Mouse (Mus musculus) spleen, adult 2 months (tissue): ENCODE results near the gene Tspan31. TPM values are rescaled to one million over a fixed set of nuclear protein-coding genes. Genes with fewer than 3 reads are reported as not detected.

ENCODE experiments used
- DNase-seq, 2 experiments: peaks; one replicate each; pipeline versions ENCODE4 v3.0.0 to v3.0.0-alpha.2; 2012 to 2021; ENCODE audit warnings: low spot score in 2 of 2, low read depth in 1 of 2
- H3K27ac ChIP-seq: fragments of 200-500 bp; 2 replicates; pipeline ENCODE4 v1.5.1; 2012; ENCODE audit warnings: low read length, inconsistent platforms; ENCODE audit not compliant: insufficient read depth
- H3K27me3 ChIP-seq: fragments of 200-500 bp; 2 replicates; pipeline ENCODE4 v1.6.1; 2012; ENCODE audit warnings: mild to moderate bottlenecking, moderate library complexity, low read length, inconsistent platforms; ENCODE audit not compliant: control insufficient read depth, insufficient read depth
- H3K36me3 ChIP-seq: fragments of 200-500 bp; 2 replicates; pipeline ENCODE4 v1.6.1; 2012; ENCODE audit warnings: mild to moderate bottlenecking, low read length, inconsistent platforms; ENCODE audit not compliant: control insufficient read depth, insufficient read depth
- H3K4me1 ChIP-seq: fragments of 200-500 bp; 2 replicates; pipeline ENCODE4 v1.6.1; 2011; ENCODE audit warnings: inconsistent platforms; ENCODE audit not compliant: control insufficient read depth, insufficient read depth, insufficient read length
- H3K4me3 ChIP-seq: fragments of 200-500 bp; 2 replicates; pipeline ENCODE4 v1.5.1; 2011; ENCODE audit warnings: mild to moderate bottlenecking, inconsistent platforms; ENCODE audit not compliant: insufficient read depth, insufficient read length; ENCODE audit errors: extremely low read depth
- CTCF ChIP-seq: fragments of 200-500 bp; IDR thresholded peaks from 2 replicates; pipeline ENCODE4 v1.5.1; 2011; ENCODE audit warnings: mild to moderate bottlenecking, inconsistent platforms; ENCODE audit not compliant: insufficient read depth, insufficient read length, insufficient replicate concordance; ENCODE audit errors: extremely low read depth
- POLR2A ChIP-seq: fragments of 200-500 bp; IDR thresholded peaks from 2 replicates; pipeline ENCODE4 v1.6.1; 2011; ENCODE audit warnings: low read depth, low read length, inconsistent platforms
- WGBS: fragments of 180-500 bp; shearing (Covaris S2); methylation state at CpG from one replicate; pipeline ENCODE4 v1.1.7; 2018; 5-methylcytosine and 5-hydroxymethylcytosine counted together
- polyA plus RNA-seq: library from polyadenylated mRNA; depleted of rRNA; stranded (reverse); fragments of >200 nt; gene quantifications from 2 replicates; pipeline ENCODE4 v1.2.3, GENCODE M21; 2012

Gene Tspan31
- polyA plus RNA-seq, 1 experiment = 29.9 TPM

DNA sequence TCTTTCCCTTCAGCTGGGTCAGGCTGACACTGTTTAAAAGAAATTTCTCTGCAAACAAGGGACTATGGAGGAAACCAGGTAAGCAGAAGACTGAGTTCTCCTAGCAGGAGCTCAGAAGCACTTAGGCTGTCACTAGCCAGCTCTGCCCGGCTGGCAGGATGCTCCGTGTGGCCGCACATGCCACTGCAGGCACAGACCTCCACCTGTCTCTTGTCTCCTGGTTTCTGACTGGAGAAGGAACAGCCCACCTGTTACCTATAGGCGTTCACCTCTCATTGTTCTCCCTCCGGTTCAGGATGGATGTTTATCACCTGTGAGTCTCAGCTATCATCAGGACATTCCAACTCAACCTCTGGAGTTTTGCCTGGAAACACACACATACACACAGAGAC, 13.8 kb upstream of the Tspan31 start:
- no peak overlapping the region for H3K27ac ChIP-seq
- peaks cover 36% of the 10 kb centered on the region for H3K36me3 ChIP-seq
- H3K4me1 ChIP-seq = no peaks in the 10 kb centered on the region; the same call in 1 of the 2 replicates
- TF ChIP-seq CTCF (no peak), POLR2A (no peak)
- H3K4me3 ChIP-seq = no peak overlapping the region
- no peaks in the 10 kb centered on the region for H3K27me3 ChIP-seq
- 90% methylated on average over 5 of the region's 5 CpGs for WGBS
- no peak for DNase-seq

DNA sequence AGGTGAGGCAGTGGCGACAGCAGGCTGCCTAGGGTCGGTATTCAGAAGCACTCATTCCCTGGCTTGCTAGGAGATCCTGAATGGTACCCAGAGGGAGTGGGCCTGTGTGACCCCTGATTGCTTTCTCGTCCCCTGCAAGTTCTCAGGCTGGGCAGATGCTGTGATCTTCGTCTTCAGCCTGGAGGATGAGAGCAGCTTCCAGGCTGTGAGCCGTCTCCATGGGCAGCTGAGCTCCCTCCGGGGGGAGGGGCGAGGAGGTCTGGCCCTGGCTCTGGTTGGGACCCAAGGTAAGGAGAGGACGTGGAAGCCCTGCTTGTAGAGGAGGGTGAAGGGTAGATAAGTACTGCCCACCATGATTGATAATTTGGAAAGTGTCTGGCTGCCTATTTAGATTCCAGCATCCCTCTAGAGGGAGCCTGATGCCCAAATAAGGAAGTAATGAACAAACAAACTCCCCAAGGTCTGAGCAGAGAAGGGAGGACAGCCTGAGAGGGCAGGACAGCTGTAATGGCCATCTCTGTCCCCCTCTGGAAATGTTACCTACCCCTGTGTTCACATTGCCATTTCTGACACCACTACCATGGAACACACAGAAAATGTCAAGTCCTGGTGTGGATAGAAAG, 13.3 kb upstream of the Tspan31 start:
- TF ChIP-seq POLR2A (no peak), CTCF (no peak)
- Histone ChIP-seq H3K27ac (no peak overlapping the region), H3K27me3 (no peaks in the 10 kb centered on the region), H3K4me1 (no peaks in the 10 kb centered on the region; the same call in 1 of the 2 replicates), H3K36me3 (peaks cover 35% of the 10 kb centered on the region), H3K4me3 (no peak overlapping the region)
- WGBS = 81% methylated on average over 8 of the region's 8 CpGs
- DNase-seq = no peak

DNA sequence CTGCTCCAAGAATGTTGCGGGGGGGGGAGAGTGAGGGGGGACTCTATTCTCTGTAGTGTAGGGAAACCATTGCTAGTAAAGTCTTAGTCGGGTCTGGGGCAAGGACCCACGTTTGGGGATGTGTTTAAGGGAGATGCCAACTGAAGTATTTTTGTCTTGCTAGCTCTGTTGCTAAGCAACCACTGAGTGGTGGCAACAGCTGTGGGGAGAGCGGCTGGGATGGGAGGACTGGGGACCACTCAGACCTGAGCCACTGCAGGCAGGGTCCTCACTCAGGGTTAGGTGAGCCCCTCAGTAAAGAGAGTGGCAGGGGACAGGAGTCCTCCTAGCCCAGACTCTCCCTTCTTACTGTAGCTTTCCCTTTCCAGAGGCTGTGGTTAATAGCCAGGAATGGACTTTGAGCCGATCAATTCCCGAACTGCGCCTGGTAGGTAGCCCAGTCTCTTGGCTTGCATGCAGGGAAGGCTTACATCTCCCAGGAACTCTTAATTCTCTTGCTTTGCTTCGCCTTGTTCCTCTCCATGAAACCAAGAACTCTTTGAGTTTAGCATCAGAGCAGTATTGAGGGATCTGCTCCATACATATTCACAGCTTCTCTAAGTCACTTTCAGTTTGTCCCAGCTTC, 12.0 kb upstream of the Tspan31 start:
- Histone ChIP-seq H3K36me3 (peaks cover 25% of the 10 kb centered on the region), H3K27me3 (no peaks in the 10 kb centered on the region), H3K4me1 (peaks cover 4% of the 10 kb centered on the region), H3K4me3 (no peak overlapping the region), H3K27ac (no peak overlapping the region)
- no peak for DNase-seq
- no peak for TF ChIP-seq POLR2A
- no peak for TF ChIP-seq CTCF
- 76% methylated on average over 8 of the region's 8 CpGs for whole genome bisulfite sequencing

DNA sequence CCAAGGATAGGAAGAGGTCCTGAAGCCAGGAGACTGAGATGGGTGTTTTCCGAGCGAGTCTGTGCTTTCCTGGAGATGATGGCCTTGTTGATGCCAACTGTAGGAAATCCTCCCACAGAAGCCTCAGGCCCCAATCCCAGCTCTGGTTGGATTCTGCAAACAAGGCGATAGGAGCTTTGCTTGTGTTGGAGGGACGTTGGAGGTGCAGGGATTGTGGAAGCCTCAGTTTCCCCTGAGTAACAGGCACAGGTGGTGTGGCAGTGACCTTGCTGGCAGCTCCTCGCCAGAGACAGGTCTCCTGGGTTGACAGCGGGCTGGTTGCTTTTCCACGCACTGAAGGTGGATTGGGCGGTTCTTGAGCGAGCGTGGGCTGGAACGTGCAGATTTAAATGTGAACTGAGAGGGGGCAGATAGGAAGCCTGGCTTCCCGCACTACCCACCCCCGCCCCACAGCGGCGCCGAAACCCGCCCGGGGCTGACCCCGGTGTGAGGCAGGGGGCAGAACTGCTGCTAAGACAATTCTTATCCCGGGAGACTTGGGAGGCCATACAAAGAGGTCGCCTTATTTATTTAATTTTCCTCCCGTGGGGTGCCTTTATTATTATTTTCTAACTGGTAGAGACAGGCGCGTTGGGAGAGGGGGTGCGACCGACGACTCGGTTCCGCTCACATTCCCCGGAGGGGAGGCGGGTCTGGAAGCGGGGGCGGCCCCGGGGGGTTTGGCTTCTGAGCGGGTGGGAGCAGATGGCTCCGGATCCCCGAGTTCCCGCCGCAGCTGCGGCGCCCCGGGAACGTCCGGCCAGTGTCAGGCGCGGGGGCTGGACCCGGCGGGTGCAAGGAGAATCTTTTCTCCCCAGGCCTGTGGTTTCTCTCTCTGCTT, 11.1 kb upstream of the Tspan31 start:
- peaks cover 21% of the 10 kb centered on the region for H3K36me3 ChIP-seq
- 86% methylated on average over 48 of the region's 48 CpGs for WGBS
- H3K27ac ChIP-seq = no peak overlapping the region
- H3K4me1 ChIP-seq = peaks cover 4% of the 10 kb centered on the region
- H3K4me3 ChIP-seq = no peak overlapping the region
- TF ChIP-seq POLR2A (no peak), CTCF (no peak)
- no peak for DNase-seq
- no peaks in the 10 kb centered on the region for H3K27me3 ChIP-seq

DNA sequence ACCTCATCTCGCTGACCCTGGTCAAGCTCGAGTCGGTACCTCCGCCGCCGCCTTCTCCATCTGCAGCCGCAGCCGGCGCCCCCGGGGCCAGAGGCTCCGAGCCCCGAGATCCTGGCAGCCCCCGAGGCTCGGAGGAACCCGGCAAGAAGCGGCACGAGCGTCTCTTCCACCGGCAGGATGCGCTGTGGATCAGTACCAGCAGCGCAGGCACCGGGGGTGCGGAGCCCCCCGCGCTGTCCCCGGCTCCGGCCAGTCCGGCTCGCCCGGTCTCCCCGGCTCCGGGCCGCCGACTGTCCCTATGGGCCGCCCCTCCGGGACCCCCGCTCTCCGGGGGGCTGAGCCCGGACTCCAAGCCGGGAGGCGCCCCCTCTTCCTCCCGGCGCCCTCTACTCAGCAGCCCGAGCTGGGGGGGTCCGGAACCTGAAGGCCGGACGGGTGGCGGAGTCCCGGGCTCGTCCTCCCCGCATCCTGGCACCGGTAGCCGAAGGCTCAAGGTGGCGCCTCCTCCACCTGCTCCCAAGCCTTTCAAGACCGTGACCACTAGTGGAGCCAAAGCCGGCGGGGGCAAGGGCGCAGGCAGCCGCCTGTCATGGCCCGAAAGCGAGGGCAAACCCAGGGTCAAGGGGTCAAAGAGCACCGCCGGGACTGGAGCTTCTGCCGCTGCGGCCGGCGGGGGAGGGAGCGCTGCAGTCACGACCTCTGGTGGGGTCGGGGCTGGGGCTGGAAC, 9.8 kb upstream of the Tspan31 start:
- Histone ChIP-seq H3K27ac (no peak overlapping the region), H3K36me3 (peaks cover 21% of the 10 kb centered on the region), H3K4me1 (peaks cover 4% of the 10 kb centered on the region), H3K4me3 (no peak overlapping the region), H3K27me3 (no peaks in the 10 kb centered on the region)
- TF ChIP-seq CTCF (no peak), POLR2A (no peak)
- no peak for DNase-seq
- 82% methylated on average over 70 of the region's 70 CpGs for WGBS

DNA sequence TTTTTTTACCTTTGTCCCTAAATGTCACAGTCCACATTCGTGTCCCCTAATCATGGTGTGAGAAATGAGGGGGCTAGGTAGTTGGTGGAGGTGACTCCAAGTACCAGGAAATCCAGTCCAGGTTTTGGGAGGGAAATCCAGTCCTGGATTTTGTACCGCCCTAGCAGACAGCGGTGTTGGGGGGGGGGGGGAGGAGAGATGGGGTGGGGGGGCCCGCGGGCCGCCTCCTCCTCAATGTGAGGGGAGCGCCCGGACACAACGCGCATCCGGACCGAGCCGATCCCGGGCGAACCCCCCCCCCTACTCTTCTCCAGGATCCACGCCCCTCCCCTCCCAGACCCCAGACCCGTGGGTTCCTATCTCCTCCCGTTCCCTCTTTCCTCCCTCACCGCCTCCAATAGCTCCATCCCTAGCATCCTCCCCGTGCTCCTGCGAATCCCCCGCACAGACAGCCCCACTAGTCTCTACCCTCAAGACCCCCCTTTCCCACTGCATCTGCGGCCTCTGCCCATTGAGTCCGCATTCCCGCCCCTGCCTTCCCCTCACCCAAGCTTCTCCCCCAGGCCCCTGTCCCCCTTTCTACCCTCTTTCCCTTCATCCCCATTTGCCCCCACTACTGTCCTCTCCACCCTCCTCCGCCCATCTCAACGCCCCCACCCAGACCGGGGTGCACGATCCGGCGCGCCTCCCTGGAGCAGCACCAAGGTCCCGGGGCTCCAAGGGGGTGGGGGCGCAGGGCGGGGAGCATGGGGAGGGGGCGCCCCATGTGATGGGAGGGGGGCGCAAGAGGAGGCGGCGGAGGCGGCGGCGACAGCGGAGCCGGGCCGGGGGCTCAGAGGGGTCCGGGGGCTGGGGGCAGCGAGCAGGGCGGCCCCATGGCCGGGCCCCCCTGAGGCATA, 8.9 kb upstream of the Tspan31 start:
- Histone ChIP-seq H3K27ac (no peak overlapping the region), H3K4me3 (no peak overlapping the region), H3K36me3 (peaks cover 19% of the 10 kb centered on the region), H3K27me3 (no peaks in the 10 kb centered on the region), H3K4me1 (peaks cover 4% of the 10 kb centered on the region)
- no peak for DNase-seq
- TF ChIP-seq POLR2A (no peak), CTCF (no peak)
- WGBS = 83% methylated on average over 42 of the region's 49 CpGs
